Mouse (Mus musculus) CH12.LX (cell line): ENCODE measurements around the gene G2e3. TPM values are rescaled to one million over a fixed set of nuclear protein-coding genes. Genes with fewer than 3 reads are reported as not detected.

Experiments
- DNase-seq: peaks from one replicate; pipeline ENCODE4 v3.0.0-alpha.2; 2013; ENCODE audit errors: extremely low read depth
- H3K27ac ChIP-seq: 2 replicates; pipeline ENCODE4 v1.5.1; 2012; ENCODE audit warnings: low read depth, mild to moderate bottlenecking, control low read depth, moderate library complexity; ENCODE audit not compliant: insufficient read depth
- H3K27me3 ChIP-seq: replicated peaks from 2 replicates; pipeline ENCODE3; 2012; ENCODE audit warnings: inconsistent platforms
- H3K36me3 ChIP-seq, 2 experiments: replicated peaks in 1 of 2; 2 replicates each; pipeline versions ENCODE3 to v1.6.1; 2012; ENCODE audit warnings: inconsistent platforms in 1 of 2, low read length in 1 of 2, mild to moderate bottlenecking in 1 of 2, mixed read lengths in 1 of 2, moderate library complexity in 1 of 2; ENCODE audit not compliant: control insufficient read depth in 1 of 2, insufficient read depth in 1 of 2
- H3K4me1 ChIP-seq, 2 experiments: 2 replicates each; pipeline ENCODE4 v1.6.1; 2012; ENCODE audit warnings: inconsistent platforms in 1 of 2, moderate library complexity in 1 of 2; ENCODE audit not compliant: insufficient read depth in 2 of 2, control insufficient read depth in 1 of 2
- H3K4me2 ChIP-seq: 2 replicates; pipeline ENCODE4 v1.6.1; 2012; ENCODE audit warnings: low read depth, mild to moderate bottlenecking, control low read depth; ENCODE audit not compliant: poor library complexity, insufficient read depth, severe bottlenecking
- H3K4me3 ChIP-seq, 3 experiments: fragments of 150-350 bp in 1 of 3; sonication (generic) in 1 of 3; replicated peaks in 1 of 3; 2 replicates each; pipeline versions ENCODE3 to v1.5.1; 2011 to 2012; ENCODE audit warnings: low read depth in 2 of 3, low read length in 2 of 3, mild to moderate bottlenecking in 2 of 3, moderate library complexity in 2 of 3, control low read depth in 1 of 3, improper control_type of control experiment in 1 of 3, inconsistent platforms in 1 of 3, mixed read lengths in 1 of 3; ENCODE audit not compliant: poor library complexity in 1 of 3
- H3K79me2 ChIP-seq: replicated peaks from 2 replicates; pipeline ENCODE4 v1.6.1; 2012; ENCODE audit warnings: mild to moderate bottlenecking, moderate library complexity; ENCODE audit not compliant: control insufficient read depth, poor library complexity, insufficient read depth, severe bottlenecking; ENCODE audit errors: extremely low read depth
- H3K9ac ChIP-seq: 2 replicates; pipeline ENCODE4 v1.6.1; 2012; ENCODE audit warnings: low read depth, mild to moderate bottlenecking, control low read depth, moderate library complexity; ENCODE audit not compliant: insufficient read depth
- H3K9me3 ChIP-seq: replicated peaks from 2 replicates; pipeline ENCODE3; 2012; ENCODE audit warnings: low read length, inconsistent platforms, mixed read lengths
- CHD1 ChIP-seq: IDR thresholded peaks from 2 replicates; pipeline ENCODE4 v1.6.1; 2012; ENCODE audit warnings: low read depth, low read length, improper control_type of control experiment, inconsistent platforms
- CTCF ChIP-seq, 2 experiments: IDR thresholded peaks in 1 of 2; conservative IDR thresholded peaks in 1 of 2; 2 replicates each; pipeline ENCODE4 v1.5.1; 2011 to 2012; ENCODE audit warnings: low read depth in 2 of 2, low read length in 2 of 2, improper control_type of control experiment in 1 of 2, inconsistent platforms in 1 of 2, mild to moderate bottlenecking in 1 of 2, moderate library complexity in 1 of 2
- E2F4 ChIP-seq: IDR thresholded peaks from 2 replicates; pipeline ENCODE4 v1.6.1; 2011; ENCODE audit warnings: low read depth, low read length, improper control_type of control experiment; ENCODE audit not compliant: insufficient replicate concordance
- ELF1 ChIP-seq: IDR thresholded peaks from 2 replicates; pipeline ENCODE4 v1.6.1; 2014; ENCODE audit warnings: low read depth, mild to moderate bottlenecking, inconsistent platforms, low read length, improper control_type of control experiment
- ETS1 ChIP-seq: conservative IDR thresholded peaks from 2 replicates; pipeline ENCODE4 v1.6.1; 2012; ENCODE audit warnings: low read depth, mild to moderate bottlenecking, inconsistent platforms, low read length, improper control_type of control experiment, moderate library complexity
- HCFC1 ChIP-seq: IDR thresholded peaks from 2 replicates; pipeline ENCODE4 v1.6.1; 2012; ENCODE audit warnings: low read depth, mild to moderate bottlenecking, inconsistent platforms, low read length, improper control_type of control experiment
- IRF4 ChIP-seq: IDR thresholded peaks from 2 replicates; pipeline ENCODE4 v1.6.1; 2014; ENCODE audit warnings: low read depth, mild to moderate bottlenecking, inconsistent platforms, low read length, improper control_type of control experiment
- JUN ChIP-seq: IDR thresholded peaks from 2 replicates; pipeline ENCODE4 v1.6.1; 2011; ENCODE audit warnings: low read depth, mild to moderate bottlenecking, low read length, improper control_type of control experiment, moderate library complexity; ENCODE audit not compliant: insufficient read depth
- JUND ChIP-seq: conservative IDR thresholded peaks from 2 replicates; pipeline ENCODE4 v1.6.1; 2011; ENCODE audit warnings: low read depth, low read length, improper control_type of control experiment
- KAT2A ChIP-seq: IDR thresholded peaks from 2 replicates; pipeline ENCODE4 v1.6.1; 2012; ENCODE audit warnings: low read length, improper control_type of control experiment, inconsistent platforms; ENCODE audit not compliant: insufficient replicate concordance
- MAFK ChIP-seq: IDR thresholded peaks from 2 replicates; pipeline ENCODE4 v1.6.1; 2011; ENCODE audit warnings: low read length, improper control_type of control experiment; ENCODE audit not compliant: insufficient replicate concordance
- MAX ChIP-seq: IDR thresholded peaks from 2 replicates; pipeline ENCODE4 v1.6.1; 2011; ENCODE audit warnings: low read length, improper control_type of control experiment
- MXI1 ChIP-seq: IDR thresholded peaks from 2 replicates; pipeline ENCODE4 v1.6.1; 2011; ENCODE audit warnings: mild to moderate bottlenecking, low read depth, low read length, improper control_type of control experiment
- MYC ChIP-seq: IDR thresholded peaks from 2 replicates; pipeline ENCODE4 v1.6.1; 2011; ENCODE audit warnings: low read depth, mild to moderate bottlenecking, improper control_type of control experiment, low read length
- NELFE ChIP-seq: IDR thresholded peaks from 2 replicates; pipeline ENCODE4 v1.6.1; 2011; ENCODE audit warnings: low read depth, low read length, improper control_type of control experiment
- PAX5 ChIP-seq: IDR thresholded peaks from 2 replicates; pipeline ENCODE4 v1.6.1; 2012; ENCODE audit warnings: low read length, inconsistent platforms, mixed read lengths
- POLR2A ChIP-seq: IDR thresholded peaks from 2 replicates; pipeline ENCODE4 v1.6.1; 2011; ENCODE audit warnings: low read depth, mild to moderate bottlenecking, improper control_type of control experiment, low read length
- POLR2AphosphoS2 ChIP-seq: IDR thresholded peaks from 2 replicates; pipeline ENCODE4 v1.6.1; 2011; ENCODE audit warnings: low read depth, low read length, improper control_type of control experiment
- RCOR1 ChIP-seq: conservative IDR thresholded peaks from 2 replicates; pipeline ENCODE4 v1.6.1; 2012; ENCODE audit warnings: low read depth, mild to moderate bottlenecking, inconsistent platforms, low read length, improper control_type of control experiment
- TBP ChIP-seq: conservative IDR thresholded peaks from 2 replicates; pipeline ENCODE4 v1.6.1; 2011; ENCODE audit warnings: low read depth, low read length, improper control_type of control experiment
- TCF12 ChIP-seq: IDR thresholded peaks from 2 replicates; pipeline ENCODE4 v1.6.1; 2014; ENCODE audit warnings: low read depth, mild to moderate bottlenecking, inconsistent platforms, low read length, improper control_type of control experiment
- UBTF ChIP-seq: IDR thresholded peaks from 2 replicates; pipeline ENCODE4 v1.6.1; 2012; ENCODE audit warnings: low read depth, mild to moderate bottlenecking, inconsistent platforms, low read length, improper control_type of control experiment, moderate library complexity
- USF1 ChIP-seq: IDR thresholded peaks from 2 replicates; pipeline ENCODE4 v1.6.1; 2014; ENCODE audit warnings: low read depth, mild to moderate bottlenecking, inconsistent platforms, low read length, improper control_type of control experiment
- ZMIZ1 ChIP-seq: IDR thresholded peaks from 2 replicates; pipeline ENCODE4 v1.6.1; 2012; ENCODE audit warnings: low read depth, mild to moderate bottlenecking, inconsistent platforms, low read length, improper control_type of control experiment
- dilution Hi-C: fragments of 300-500 bp; cut with MboI; formaldehyde crosslinking; loops from 2 replicates; pipeline ENCODE4 v1.14.3; 2020; ENCODE audit warnings: low sequenced_read_pairs; ENCODE audit not compliant: extremely low pct_unique_long_range_greater_than_20kb, extremely low pct_ligation_motif_present
- in situ Hi-C: fragments of 300-500 bp; cut with MboI; formaldehyde crosslinking; loops from 3 replicates; pipeline ENCODE4 v1.14.3; 2019; ENCODE audit warnings: low sequenced_read_pairs, low pct_ligation_motif_present, low pct_unique_long_range_greater_than_20kb, mixed read lengths
- polyA plus RNA-seq: library from polyadenylated mRNA; unstranded; fragments of >175 nt; gene quantifications from 2 replicates; pipeline ENCODE4 v1.2.1, GENCODE M21; 2012; ENCODE audit warnings: low read depth; ENCODE audit not compliant: insufficient read length
- total RNA-seq, 2 experiments: library from RNA; depleted of rRNA; stranded (reverse); fragments of 300-350 nt in 1 of 2; fragments of >200 nt in 1 of 2; gene quantifications; 2 replicates each; pipeline ENCODE4 v1.2.3; 2012 to 2014

G2e3 gene
- total and polyA plus RNA-seq, 3 experiments, result 13.7 to 33.3 (median 15.2) TPM

DNA sequence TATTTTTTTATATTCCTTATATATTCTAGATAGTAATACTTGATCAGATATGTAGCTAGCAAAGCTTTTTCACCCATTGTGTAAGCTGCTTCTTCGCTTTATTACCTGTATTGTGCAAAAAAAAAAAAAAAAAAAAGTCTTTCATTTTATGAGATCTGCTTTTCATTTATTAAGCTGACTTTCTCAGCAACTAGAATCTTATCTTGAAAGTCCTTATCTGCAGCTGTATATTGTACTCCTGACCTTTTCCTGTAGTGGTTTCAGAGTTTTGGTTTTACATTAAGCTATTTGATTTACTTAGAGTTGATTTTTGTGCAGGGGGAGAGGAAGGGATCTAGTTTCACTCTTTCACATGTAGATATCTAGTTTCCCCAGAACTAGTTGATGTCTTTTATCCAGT, 10.8 kb upstream of the G2e3 start:
- no peaks in the 10 kb centered on the region for H3K9me3 ChIP-seq
- H3K79me2 ChIP-seq, result no peaks in the 10 kb centered on the region
- in situ Hi-C loops (no loop called here), dilution Hi-C loops (no loop called here)
- no peaks in the 10 kb centered on the region for H3K27me3 ChIP-seq
- no peak for TF ChIP-seq MAX
- TF ChIP-seq ETS1, result no peak
- TF ChIP-seq NELFE, result no peak
- TF ChIP-seq ZMIZ1, result no peak
- no peak for TF ChIP-seq POLR2AphosphoS2
- TF ChIP-seq CHD1, result no peak
- no peak for TF ChIP-seq TCF12
- no peak for TF ChIP-seq JUND
- TF ChIP-seq PAX5, result no peak
- no peak overlapping the region for H3K27ac ChIP-seq
- no peak overlapping the region for H3K4me2 ChIP-seq
- no peak overlapping the region for H3K4me3 ChIP-seq
- no peak overlapping the region for H3K9ac ChIP-seq
- no peaks in the 10 kb centered on the region for H3K36me3 ChIP-seq
- no peak for DNase-seq
- H3K4me1 ChIP-seq, result no peaks in the 10 kb centered on the region

DNA sequence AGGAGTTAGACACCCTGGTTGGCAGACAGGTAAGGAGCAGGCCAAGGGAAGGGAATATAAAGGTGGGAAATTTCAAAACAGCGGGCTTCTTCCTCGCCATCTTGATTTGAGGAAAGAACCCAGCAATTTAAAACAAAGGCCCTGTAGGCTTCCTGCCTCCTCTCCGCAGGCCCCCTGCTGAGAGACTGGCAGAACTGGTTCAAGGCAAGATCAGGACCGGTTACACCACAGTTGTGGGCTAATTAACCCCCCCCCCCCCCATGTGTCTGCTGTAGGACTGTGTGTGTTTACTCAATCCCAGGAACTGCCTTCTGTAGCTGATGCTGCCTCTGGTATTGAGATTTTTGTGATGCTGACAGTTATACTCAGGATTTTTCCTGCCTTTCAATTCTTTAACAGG, 1.7 kb upstream of the G2e3 start:
- H3K4me1 ChIP-seq, result peaks cover 0 to 16% of the 10 kb centered on the region in 2 experiments; a peak in 2 of 4 replicates
- DNase-seq, result no peak
- TF ChIP-seq ZMIZ1, result no peak
- TF ChIP-seq MAFK, result no peak
- TF ChIP-seq MXI1, result no peak
- TF ChIP-seq ELF1, result no peak
- no peak for TF ChIP-seq RCOR1
- TF ChIP-seq TBP, result no peak
- no peak for TF ChIP-seq JUN
- TF ChIP-seq POLR2A, result no peak
- TF ChIP-seq HCFC1, result no peak
- no peak for TF ChIP-seq E2F4
- no peak for TF ChIP-seq MYC
- no peak for TF ChIP-seq UBTF
- no peak for TF ChIP-seq USF1
- TF ChIP-seq CTCF (conservative IDR thresholded peaks at IDR 0.05 in 1 of 2, IDR thresholded peaks at IDR 0.05 in 1 of 2; ENCODE audit: low read depth in 2 of 2, low read length in 2 of 2), result no peak
- TF ChIP-seq IRF4, result no peak
- TF ChIP-seq KAT2A, result no peak
- in situ Hi-C loops (no loop called here), dilution Hi-C loops (no loop called here)
- no peak overlapping the region for H3K4me3 ChIP-seq
- peaks cover 25% of the 10 kb centered on the region for H3K79me2 ChIP-seq
- no peak overlapping the region for H3K27ac ChIP-seq
- H3K9me3 ChIP-seq, result no peaks in the 10 kb centered on the region
- no peaks in the 10 kb centered on the region for H3K36me3 ChIP-seq
- no peak overlapping the region for H3K4me2 ChIP-seq
- H3K27me3 ChIP-seq, result no peaks in the 10 kb centered on the region
- no peak overlapping the region for H3K9ac ChIP-seq
